Mouse (Mus musculus): ENCODE data around the gene Pld4.

DNA sequence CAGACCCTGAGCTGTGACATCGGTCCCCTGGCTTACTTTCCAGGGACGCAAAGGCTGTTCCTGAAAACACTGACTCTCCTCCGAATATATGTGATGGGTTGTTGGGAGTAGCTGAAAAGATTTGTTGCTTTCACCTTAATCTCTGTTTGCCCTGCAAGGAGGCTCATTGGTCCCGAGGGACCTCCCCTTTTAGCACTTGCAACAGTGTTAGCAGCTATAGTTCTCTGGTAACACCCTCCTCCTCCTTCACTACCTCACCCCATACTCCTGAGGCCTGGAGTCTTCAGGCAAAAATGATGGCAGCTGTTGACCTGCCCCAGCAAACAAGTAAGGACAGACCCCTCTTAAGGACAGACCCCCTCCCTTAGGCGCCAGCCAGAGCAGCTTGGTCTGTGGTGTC lies 41.5 kb upstream of the Pld4 start:
- TF ChIP-seq CTCF (conservative IDR thresholded peaks at IDR 0.05; ENCODE audit: low read length) (no peak), POU5F1 (IDR thresholded peaks at IDR 0.05; ENCODE audit: borderline replicate concordance, low read length) (no peak)

Measured in E14TG2a.4 (cell line).